Mouse (Mus musculus) MEL (cell line): ENCODE results near the gene Cox11. TPM values are rescaled to one million over a fixed set of nuclear protein-coding genes. Genes with fewer than 3 reads are reported as not detected.

ENCODE experiments used
- DNase-seq: peaks from one replicate; pipeline ENCODE4 v3.0.0; 2011; ENCODE audit warnings: low read depth, low spot score
- H3K27ac ChIP-seq: 2 replicates; pipeline ENCODE4 v1.5.1; 2012; ENCODE audit warnings: low read depth, mild to moderate bottlenecking, control low read depth, low read length, moderate library complexity; ENCODE audit not compliant: control insufficient read depth
- H3K27me3 ChIP-seq, 2 experiments: fragments of 150-350 bp in 1 of 2; sonication (generic) in 1 of 2; 2 replicates each; pipeline ENCODE4 v1.6.1; 2012; ENCODE audit warnings: low read length in 2 of 2, mild to moderate bottlenecking in 2 of 2, improper control_type of control experiment in 1 of 2, moderate library complexity in 1 of 2; ENCODE audit not compliant: insufficient read depth in 2 of 2, control insufficient read depth in 1 of 2
- H3K36me3 ChIP-seq, 2 experiments: 2 replicates each; pipeline ENCODE4 v1.6.1; 2012 to 2014; ENCODE audit warnings: low read length in 2 of 2, improper control_type of control experiment in 1 of 2, inconsistent platforms in 1 of 2, mild to moderate bottlenecking in 1 of 2; ENCODE audit not compliant: insufficient read depth in 2 of 2, control insufficient read depth in 1 of 2
- H3K4me1 ChIP-seq, 2 experiments: fragments of 150-350 bp in 1 of 2; sonication (generic) in 1 of 2; 2 replicates each; pipeline ENCODE4 v1.6.1; 2012; ENCODE audit warnings: low read length in 2 of 2, improper control_type of control experiment in 1 of 2, mild to moderate bottlenecking in 1 of 2; ENCODE audit not compliant: insufficient read depth in 2 of 2, control insufficient read depth in 1 of 2
- H3K4me3 ChIP-seq, 2 experiments: fragments of 150-350 bp in 1 of 2; sonication (generic) in 1 of 2; 2 replicates each; pipeline ENCODE4 v1.5.1; 2012; ENCODE audit warnings: low read depth in 2 of 2, low read length in 2 of 2, mild to moderate bottlenecking in 2 of 2, moderate library complexity in 2 of 2, control low read depth in 1 of 2, improper control_type of control experiment in 1 of 2; ENCODE audit not compliant: control insufficient read depth in 1 of 2, insufficient read depth in 1 of 2
- H3K79me2 ChIP-seq: 2 replicates; pipeline ENCODE4 v1.6.1; 2012; ENCODE audit warnings: mild to moderate bottlenecking, low read length, moderate library complexity; ENCODE audit not compliant: control insufficient read depth, poor library complexity, insufficient read depth
- H3K9ac ChIP-seq: 2 replicates; pipeline ENCODE4 v1.6.1; 2012; ENCODE audit warnings: low read depth, mild to moderate bottlenecking, control low read depth, low read length, moderate library complexity; ENCODE audit not compliant: control insufficient read depth, poor library complexity, severe bottlenecking
- H3K9me3 ChIP-seq: fragments of 150-350 bp; sonication (generic); replicated peaks from 2 replicates; pipeline ENCODE4 v1.6.1; 2012; ENCODE audit warnings: mild to moderate bottlenecking, low read length, improper control_type of control experiment, moderate library complexity; ENCODE audit not compliant: insufficient read depth
- BHLHE40 ChIP-seq: IDR thresholded peaks from 2 replicates; pipeline ENCODE4 v1.6.1; 2012; ENCODE audit warnings: low read depth, mild to moderate bottlenecking, inconsistent platforms, low read length, improper control_type of control experiment, borderline replicate concordance
- CHD1 ChIP-seq: IDR thresholded peaks from 2 replicates; pipeline ENCODE4 v1.6.1; 2012; ENCODE audit warnings: low read depth, mild to moderate bottlenecking, inconsistent platforms, low read length, improper control_type of control experiment
- CHD2 ChIP-seq: IDR thresholded peaks from 2 replicates; pipeline ENCODE4 v1.6.1; 2011; ENCODE audit warnings: low read length, improper control_type of control experiment
- ELF1 ChIP-seq: IDR thresholded peaks from 2 replicates; pipeline ENCODE4 v1.6.1; 2014; ENCODE audit warnings: low read depth, mild to moderate bottlenecking, inconsistent platforms, low read length, improper control_type of control experiment, moderate library complexity
- EP300 ChIP-seq, 2 experiments: IDR thresholded peaks; 2 replicates each; pipeline ENCODE4 v1.6.1; 2011; ENCODE audit warnings: improper control_type of control experiment in 2 of 2, low read length in 2 of 2, low read depth in 1 of 2, mild to moderate bottlenecking in 1 of 2
- ETS1 ChIP-seq: IDR thresholded peaks from 2 replicates; pipeline ENCODE4 v1.6.1; 2012; ENCODE audit warnings: low read depth, mild to moderate bottlenecking, inconsistent platforms, low read length, improper control_type of control experiment, moderate library complexity
- GATA1 ChIP-seq: IDR thresholded peaks from 2 replicates; pipeline ENCODE4 v1.6.1; 2011; ENCODE audit warnings: low read depth, low read length, improper control_type of control experiment
- JUND ChIP-seq: IDR thresholded peaks from 2 replicates; pipeline ENCODE4 v1.6.1; 2011; ENCODE audit warnings: low read depth, mild to moderate bottlenecking, improper control_type of control experiment, low read length
- MAFK ChIP-seq: IDR thresholded peaks from 2 replicates; pipeline ENCODE4 v1.6.1; 2011; ENCODE audit warnings: low read depth, mild to moderate bottlenecking, low read length, improper control_type of control experiment, borderline replicate concordance
- MAX ChIP-seq: IDR thresholded peaks from 2 replicates; pipeline ENCODE4 v1.6.1; 2011; ENCODE audit warnings: low read length, improper control_type of control experiment
- MAZ ChIP-seq: IDR thresholded peaks from 2 replicates; pipeline ENCODE4 v1.6.1; 2012; ENCODE audit warnings: low read depth, mild to moderate bottlenecking, inconsistent platforms, low read length, improper control_type of control experiment
- MYB ChIP-seq: IDR thresholded peaks from 2 replicates; pipeline ENCODE4 v1.6.1; 2011; ENCODE audit warnings: mild to moderate bottlenecking, low read depth, low read length, improper control_type of control experiment
- RAD21 ChIP-seq: IDR thresholded peaks from 2 replicates; pipeline ENCODE4 v1.6.1; 2011; ENCODE audit warnings: mild to moderate bottlenecking, low read depth, low read length, improper control_type of control experiment
- TBP ChIP-seq: IDR thresholded peaks from 2 replicates; pipeline ENCODE4 v1.8.0; 2011; ENCODE audit warnings: low read depth, low read length, improper control_type of control experiment
- USF2 ChIP-seq, 2 experiments: IDR thresholded peaks; 2 replicates each; pipeline ENCODE4 v1.6.1; 2011 to 2012; ENCODE audit warnings: improper control_type of control experiment in 2 of 2, low read length in 2 of 2, borderline replicate concordance in 1 of 2, inconsistent platforms in 1 of 2, low read depth in 1 of 2, mild to moderate bottlenecking in 1 of 2; ENCODE audit not compliant: insufficient read depth in 1 of 2
- ZKSCAN1 ChIP-seq: IDR thresholded peaks from 2 replicates; pipeline ENCODE4 v1.6.1; 2012; ENCODE audit warnings: low read depth, mild to moderate bottlenecking, inconsistent platforms, low read length, improper control_type of control experiment, moderate library complexity
- ZNF384 ChIP-seq: IDR thresholded peaks from 2 replicates; pipeline ENCODE4 v1.6.1; 2012; ENCODE audit warnings: low read depth, mild to moderate bottlenecking, inconsistent platforms, low read length, improper control_type of control experiment
- polyA plus RNA-seq, 2 experiments: library from polyadenylated mRNA; stranded (reverse) in 1 of 2; unstranded in 1 of 2; fragments of >175 nt in 1 of 2; fragments of >200 nt in 1 of 2; gene quantifications; 2 replicates each; pipeline versions ENCODE4 v1.2.1 to v1.2.4; 2012; ENCODE audit warnings: low replicate concordance in 2 of 2, low read depth in 1 of 2; ENCODE audit not compliant: insufficient read length in 2 of 2, insufficient read depth in 1 of 2, missing spikeins in 1 of 2
- total RNA-seq: library from RNA; depleted of rRNA; stranded (reverse); fragments of 300-350 nt; gene quantifications from 2 replicates; pipeline ENCODE4 v1.2.3, GENCODE M21; 2012

Cox11 gene
- total and polyA plus RNA-seq, 3 experiments: 19.3 to 21.0 TPM; not detected in 1

GRCm38 (mm10) chr11:90685196-90685595, 47.2 kb downstream of the Cox11 start:
- no peak overlapping the region for H3K27ac ChIP-seq

GRCm38 (mm10) chr11:90686287-90687025, 48.5 kb downstream of the Cox11 start:
- Histone ChIP-seq H3K27ac (peak overlapping the region; percentile 42), H3K27me3 (no peaks in the 10 kb centered on the region), H3K9me3 (no peaks in the 10 kb centered on the region), H3K9ac (peak overlapping the region; percentile 76), H3K79me2 (peaks cover 5% of the 10 kb centered on the region), H3K36me3 (peaks cover 5 to 20% of the 10 kb centered on the region in 2 experiments), H3K4me3 (peak overlapping the region; percentile 89 to 99), H3K4me1 (peaks cover 9 to 25% of the 10 kb centered on the region in 2 experiments)
- TF ChIP-seq GATA1 (no peak), MAZ (peak; percentile 52; the same call in 1 of the 2 replicates), BHLHE40 (no peak), ZKSCAN1 (no peak), MAFK (no peak), ETS1 (peak; percentile 81), ELF1 (no peak), ZNF384 (no peak), JUND (no peak), EP300 (IDR thresholded peaks at IDR 0.05; ENCODE audit: low read depth in 1 of 2, low read length in 2 of 2) (peak in 1 of 2 experiments; percentile 60; a peak in 2 of 4 replicates), USF2 (IDR thresholded peaks at IDR 0.05; ENCODE audit: borderline replicate concordance in 1 of 2, insufficient read depth in 1 of 2, low read depth in 1 of 2, low read length in 2 of 2) (no peak), TBP (no peak)
- DNase-seq: peak; percentile 89

More at GRCm38 (mm10) chr11:90685196-90685595, 47.2 kb downstream of the Cox11 start:
- H3K27me3 ChIP-seq: no peaks in the 10 kb centered on the region
- peaks cover 5% of the 10 kb centered on the region for H3K79me2 ChIP-seq
- H3K9me3 ChIP-seq: no peaks in the 10 kb centered on the region
- H3K4me1 ChIP-seq: peaks cover 9 to 25% of the 10 kb centered on the region in 2 experiments
- no peak overlapping the region for H3K4me3 ChIP-seq
- DNase-seq: no peak
- H3K9ac ChIP-seq: no peak overlapping the region
- no peak for TF ChIP-seq GATA1
- TF ChIP-seq EP300 (IDR thresholded peaks at IDR 0.05; ENCODE audit: low read depth in 1 of 2, low read length in 2 of 2): no peak
- no peak for TF ChIP-seq MAX
- TF ChIP-seq JUND: no peak
- TF ChIP-seq CHD2: no peak
- TF ChIP-seq MAZ: no peak
- TF ChIP-seq RAD21: no peak
- no peak for TF ChIP-seq MAFK
- no peak for TF ChIP-seq CHD1
- no peak for TF ChIP-seq ETS1
- no peak for TF ChIP-seq ZNF384
- TF ChIP-seq MYB: no peak
- H3K36me3 ChIP-seq: peaks cover 6 to 20% of the 10 kb centered on the region in 2 experiments
